Mouse (Mus musculus) olfactory bulb, adult 2 months (tissue): ENCODE results near the gene Dlat. TPM values are rescaled to one million over a fixed set of nuclear protein-coding genes. Genes with fewer than 3 reads are reported as not detected.

ENCODE experiments used
- H3K27ac ChIP-seq: fragments of 200-500 bp; 2 replicates; pipeline ENCODE4 v1.5.1; 2012; ENCODE audit warnings: low read depth, low read length; ENCODE audit not compliant: insufficient read depth
- H3K4me1 ChIP-seq: fragments of 200-500 bp; 2 replicates; pipeline ENCODE4 v1.6.1; 2012; ENCODE audit warnings: low read length; ENCODE audit not compliant: control insufficient read depth, insufficient read depth
- H3K4me3 ChIP-seq: fragments of 200-500 bp; 2 replicates; pipeline ENCODE4 v1.5.1; 2012; ENCODE audit warnings: mild to moderate bottlenecking, low read depth, low read length, moderate library complexity; ENCODE audit not compliant: insufficient read depth
- CTCF ChIP-seq: fragments of 200-500 bp; IDR thresholded peaks from 2 replicates; pipeline ENCODE4 v1.5.1; 2012; ENCODE audit warnings: low read depth, mild to moderate bottlenecking, low read length, moderate library complexity; ENCODE audit not compliant: insufficient read depth
- POLR2A ChIP-seq: fragments of 200-500 bp; IDR thresholded peaks from 2 replicates; pipeline ENCODE4 v1.6.1; 2012; ENCODE audit warnings: mild to moderate bottlenecking, low read depth, low read length, moderate library complexity; ENCODE audit not compliant: insufficient read depth
- WGBS: fragments of 180-500 bp; shearing (Covaris S2); methylation state at CpG from one replicate; pipeline ENCODE4 v1.1.7; 2018; 5-methylcytosine and 5-hydroxymethylcytosine counted together
- polyA plus RNA-seq: library from polyadenylated mRNA; stranded (reverse); fragments of >200 nt; gene quantifications from 2 replicates; pipeline ENCODE4 v1.2.4, GENCODE M21; 2012; ENCODE audit warnings: low replicate concordance; ENCODE audit not compliant: missing spikeins, insufficient read depth, insufficient read length

The Dlat gene
- polyA plus RNA-seq, 1 experiment, result not detected

DNA sequence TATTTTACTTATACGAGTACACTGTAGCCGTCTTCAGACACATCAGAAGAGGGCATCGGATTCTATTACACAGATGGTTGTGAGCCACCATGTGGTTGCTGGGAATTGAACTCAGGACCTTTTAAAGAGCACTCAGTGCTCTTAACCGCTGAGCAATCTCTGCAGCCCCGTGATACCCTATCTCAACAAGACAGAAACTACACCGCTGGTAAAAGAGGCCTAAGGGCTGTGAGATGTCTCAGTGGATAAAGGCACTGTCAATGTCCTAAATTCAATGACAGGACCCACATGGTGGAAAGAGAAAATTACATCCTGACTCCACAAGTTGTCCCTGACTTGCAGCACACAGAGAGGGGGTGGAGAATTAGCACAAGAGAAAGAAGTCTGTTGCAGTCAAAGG, 6.9 kb upstream of the Dlat start:
- TF ChIP-seq CTCF (no peak), POLR2A (no peak)
- Histone ChIP-seq H3K4me3 (no peak overlapping the region), H3K4me1 (no peaks in the 10 kb centered on the region), H3K27ac (no peak overlapping the region)
- 83% methylated on average over 6 of the region's 6 CpGs for WGBS

DNA sequence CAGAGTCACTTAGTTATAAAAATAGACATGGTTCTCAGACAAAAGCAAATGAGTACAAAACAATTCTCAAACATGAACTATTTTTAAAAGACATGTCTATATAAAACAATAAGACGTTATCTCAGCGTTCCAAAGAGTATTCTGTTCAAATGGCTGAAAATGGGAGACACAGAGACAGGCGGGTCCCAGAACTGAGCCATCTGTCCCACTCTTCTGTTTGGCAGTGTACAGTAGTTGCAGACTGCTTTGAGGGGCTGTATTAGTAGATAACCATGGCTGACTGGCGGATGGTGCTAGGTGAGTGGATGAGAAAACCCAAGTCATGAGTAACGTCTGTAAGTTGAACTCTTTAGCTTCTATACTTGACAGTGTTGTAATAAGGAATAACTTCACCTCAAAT, 5.2 kb upstream of the Dlat start:
- H3K4me1 ChIP-seq, result peaks cover 2% of the 10 kb centered on the region; the same call in 1 of the 2 replicates
- 73% methylated on average over 5 of the region's 5 CpGs for WGBS
- no peak for TF ChIP-seq POLR2A
- TF ChIP-seq CTCF, result no peak
- H3K4me3 ChIP-seq, result no peak overlapping the region
- H3K27ac ChIP-seq, result no peak overlapping the region

DNA sequence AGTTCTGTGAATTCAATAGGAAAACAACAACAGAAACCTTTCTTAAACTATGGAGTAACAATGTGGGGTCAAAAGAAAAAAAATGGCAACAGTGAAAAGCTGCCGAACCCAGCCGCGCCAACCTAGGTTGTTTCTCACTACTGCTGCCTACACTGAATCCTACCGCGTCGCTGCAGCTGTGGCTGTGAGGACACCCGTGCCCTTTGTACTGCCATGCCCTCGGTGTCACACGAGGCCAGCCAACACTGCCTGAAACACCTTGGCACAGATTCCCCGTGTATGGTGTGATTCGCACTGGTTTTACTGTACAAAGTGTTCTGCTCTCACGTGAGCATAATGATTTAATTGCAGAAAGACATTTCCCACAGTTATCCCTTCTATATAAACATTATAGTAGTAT, 851 bp upstream of the Dlat start:
- H3K27ac ChIP-seq, result 0 out of 2 replicates have a peak overlapping the region, but pooled peaks have one; percentile 41
- WGBS, result 8% methylated on average over 12 of the region's 12 CpGs
- TF ChIP-seq POLR2A, result no peak

DNA sequence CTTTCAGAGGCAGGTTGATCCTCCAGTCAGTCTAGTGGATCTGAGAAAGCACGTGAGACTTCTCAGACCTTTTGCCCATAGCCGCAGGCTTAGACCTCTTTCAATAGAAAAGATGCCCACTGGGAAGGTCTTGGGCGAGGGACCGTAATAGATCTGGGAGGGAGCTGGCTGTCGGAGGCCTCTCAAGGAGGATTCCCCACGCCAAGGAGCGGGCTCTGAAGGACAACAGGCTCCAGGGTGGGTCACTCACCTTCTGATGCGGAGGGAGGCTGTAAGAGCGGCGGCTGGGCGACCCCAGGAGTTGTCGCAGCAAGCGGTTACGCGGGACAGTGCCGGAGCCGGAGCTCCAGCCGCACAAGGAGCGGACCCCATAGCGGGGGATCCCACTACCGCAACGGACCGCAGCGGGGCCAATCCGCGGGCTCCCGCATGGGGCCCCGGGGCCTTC, 615 bp downstream of the Dlat start:
- Histone ChIP-seq H3K4me3 (peak overlapping the region; percentile 74), H3K27ac (peak overlapping the region; percentile 78), H3K4me1 (peaks cover 5% of the 10 kb centered on the region; the same call in 1 of the 2 replicates)
- TF ChIP-seq CTCF (no peak), POLR2A (no peak)
- under 1% methylated on average over 28 of the region's 28 CpGs for WGBS

More for the DNA sequence above, 851 bp upstream of the Dlat start:
- H3K4me3 ChIP-seq, result peak overlapping the region; percentile 48
- H3K4me1 ChIP-seq, result peaks cover 5% of the 10 kb centered on the region; the same call in 1 of the 2 replicates

GRCm38 (mm10) chr9:50658391-50658790, 1.2 kb downstream of the Dlat start:
- Histone ChIP-seq H3K4me3 (no peak overlapping the region; the same call in 1 of the 2 replicates), H3K4me1 (peaks cover 5% of the 10 kb centered on the region; the same call in 1 of the 2 replicates), H3K27ac (peak overlapping the region; percentile 78; the same call in 1 of the 2 replicates)
- TF ChIP-seq CTCF (no peak), POLR2A (no peak)
- WGBS, result 12% methylated on average over 5 of the region's 5 CpGs

DNA sequence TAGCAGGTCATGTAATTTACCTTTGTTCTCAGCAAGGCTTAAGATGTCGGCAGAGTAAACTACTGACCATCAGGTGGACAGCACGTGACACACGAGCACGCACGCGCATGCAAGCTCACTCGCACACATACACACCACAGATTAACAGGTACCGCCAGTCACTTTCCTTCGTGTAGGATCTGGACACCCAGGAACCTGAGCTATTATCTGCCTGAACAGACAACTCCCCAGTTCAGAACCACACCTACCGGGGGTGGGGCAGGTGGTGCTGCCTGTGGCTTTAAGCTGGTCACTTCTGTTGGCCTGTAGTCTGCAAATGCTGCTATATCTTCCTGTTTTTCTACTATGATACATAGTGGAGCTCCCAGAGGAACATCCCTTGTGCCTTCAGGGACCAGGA, 9.1 kb downstream of the Dlat start:
- no peak for TF ChIP-seq POLR2A
- TF ChIP-seq CTCF, result no peak
- no peaks in the 10 kb centered on the region for H3K4me1 ChIP-seq
- 94% methylated on average over 10 of the region's 10 CpGs for WGBS
- H3K4me3 ChIP-seq, result no peak overlapping the region
- H3K27ac ChIP-seq, result no peak overlapping the region

DNA sequence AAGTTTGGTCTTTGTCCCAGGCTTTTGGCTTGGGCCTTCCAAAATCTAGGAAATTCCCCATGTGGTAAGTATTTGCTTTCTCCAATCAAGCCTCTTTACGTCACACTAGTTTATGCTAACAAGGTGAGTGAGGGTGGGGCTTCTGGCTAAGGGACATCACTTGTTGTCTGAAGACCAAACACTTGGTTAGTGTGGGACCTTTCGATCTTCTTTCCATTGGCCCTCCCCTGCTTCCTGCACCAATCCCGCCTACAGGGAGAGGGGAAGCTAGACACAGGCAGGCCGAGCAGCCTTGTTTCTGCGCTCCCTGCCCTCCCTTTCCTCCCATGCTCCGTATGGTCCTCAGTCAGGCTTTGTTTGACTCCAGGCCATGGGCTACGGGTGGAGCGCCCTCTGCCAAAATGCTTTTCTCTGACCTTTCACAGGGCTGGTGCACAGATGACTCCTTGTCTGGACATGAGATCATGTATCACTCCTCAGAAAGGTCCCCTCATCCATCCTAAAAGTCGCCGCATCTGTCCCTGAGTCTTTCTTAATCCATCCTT, 12.7 kb downstream of the Dlat start:
- Histone ChIP-seq H3K4me3 (no peak overlapping the region), H3K27ac (no peak overlapping the region), H3K4me1 (no peaks in the 10 kb centered on the region)
- 75% methylated on average over 10 of the region's 10 CpGs for WGBS
- TF ChIP-seq POLR2A, result no peak
- TF ChIP-seq CTCF, result no peak

DNA sequence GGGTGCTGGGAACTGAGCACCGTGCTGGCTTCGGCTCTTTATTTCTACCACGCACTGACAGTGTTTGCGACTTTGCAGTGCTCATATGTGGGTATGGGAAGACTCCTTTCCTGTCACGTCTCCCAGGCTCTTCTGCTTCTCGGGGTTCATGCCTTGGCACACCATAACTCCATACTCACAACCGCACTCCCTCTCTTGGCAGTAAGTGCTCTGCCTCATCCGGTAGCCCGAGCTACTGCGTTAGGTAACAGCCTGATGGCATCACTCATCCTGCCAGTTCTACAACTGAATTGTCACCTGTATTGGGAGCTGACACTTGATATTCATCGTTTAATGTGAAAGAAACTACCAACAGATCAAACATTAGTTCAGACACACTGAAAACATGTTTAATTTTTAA, 25.3 kb downstream of the Dlat start:
- WGBS, result 97% methylated on average over 11 of the region's 11 CpGs
- Histone ChIP-seq H3K4me3 (no peak overlapping the region), H3K4me1 (no peaks in the 10 kb centered on the region), H3K27ac (no peak overlapping the region)
- TF ChIP-seq POLR2A (no peak), CTCF (no peak)

DNA sequence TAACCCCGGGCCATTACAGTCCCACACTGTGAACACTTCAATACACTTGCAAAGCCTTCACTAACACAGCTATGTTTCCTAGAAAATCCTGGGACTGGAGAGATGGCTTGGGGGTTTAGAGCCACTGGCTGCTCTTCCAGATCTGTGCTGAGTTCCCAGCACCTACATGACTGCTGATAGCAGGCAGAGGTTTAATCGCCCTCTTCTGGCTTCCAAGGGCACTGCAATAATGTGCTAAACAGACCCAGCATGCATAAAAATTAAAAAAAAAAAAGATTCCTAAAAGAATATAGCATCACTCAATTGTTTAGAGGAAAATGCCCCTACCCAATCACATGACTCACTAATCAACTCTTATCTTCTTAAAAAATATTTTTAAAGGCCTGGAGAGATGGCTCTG, 26.5 kb downstream of the Dlat start:
- WGBS, result 59% methylated on average over 2 of the region's 2 CpGs

More for the DNA sequence above, 26.5 kb downstream of the Dlat start:
- no peaks in the 10 kb centered on the region for H3K4me1 ChIP-seq
- TF ChIP-seq POLR2A (no peak), CTCF (no peak)
- no peak overlapping the region for H3K27ac ChIP-seq
- no peak overlapping the region for H3K4me3 ChIP-seq
